Mouse (Mus musculus): ENCODE measurements around the gene Gramd1b.

Gene Gramd1b

GRCm38 (mm10) chr9:40397036-40397435, 134.1 kb downstream of the Gramd1b start:
- peak; percentile 84 for DNase-seq

GRCm38 (mm10) chr9:40396171-40396570, 135.0 kb downstream of the Gramd1b start:
- no peak for DNase-seq

- DNase-seq, result peak; percentile 90
Measured at GRCm38 (mm10) chr9:40391852-40392695, 139.1 kb downstream of the Gramd1b start.

GRCm38 (mm10) chr9:40391359-40391758, 139.8 kb downstream of the Gramd1b start:
- DNase-seq, result no peak

GRCm38 (mm10) chr9:40390904-40391303, 140.3 kb downstream of the Gramd1b start:
- DNase-seq, result peak; percentile 65

GRCm38 (mm10) chr9:40390396-40390760, 140.8 kb downstream of the Gramd1b start:
- no peak for DNase-seq

GRCm38 (mm10) chr9:40389669-40390395, 141.4 kb downstream of the Gramd1b start:
- DNase-seq, result no peak

- no peak for DNase-seq
Measured at GRCm38 (mm10) chr9:40389175-40389574, 142.0 kb downstream of the Gramd1b start.

GRCm38 (mm10) chr9:40384781-40385180, 146.4 kb downstream of the Gramd1b start:
- DNase-seq, result no peak

- no peak for DNase-seq
Measured at GRCm38 (mm10) chr9:40382508-40382907, 148.7 kb downstream of the Gramd1b start.

- DNase-seq, result peak; percentile 76
Measured at GRCm38 (mm10) chr9:40381416-40382411, 149.5 kb downstream of the Gramd1b start.

- no peak for DNase-seq
Measured at GRCm38 (mm10) chr9:40376711-40377410, 154.3 kb downstream of the Gramd1b start.

GRCm38 (mm10) chr9:40376139-40376541, 155.0 kb downstream of the Gramd1b start:
- DNase-seq, result peak; percentile 85

GRCm38 (mm10) chr9:40375518-40375917, 155.7 kb downstream of the Gramd1b start:
- no peak for DNase-seq

- peak; percentile 52 for DNase-seq
Measured at GRCm38 (mm10) chr9:40374992-40375391, 156.2 kb downstream of the Gramd1b start.

GRCm38 (mm10) chr9:40374533-40374971, 156.6 kb downstream of the Gramd1b start:
- DNase-seq, result no peak

- no peak for DNase-seq
Measured at GRCm38 (mm10) chr9:40374052-40374451, 157.1 kb downstream of the Gramd1b start.

- no peak for DNase-seq
Measured at GRCm38 (mm10) chr9:40370151-40370550, 161.0 kb downstream of the Gramd1b start.

GRCm38 (mm10) chr9:40366795-40367194, 164.4 kb downstream of the Gramd1b start:
- DNase-seq, result no peak

- peak; percentile 31 for DNase-seq
Measured at GRCm38 (mm10) chr9:40364312-40364711, 166.9 kb downstream of the Gramd1b start.

- DNase-seq, result no peak
Measured at GRCm38 (mm10) chr9:40361970-40362369, 169.2 kb downstream of the Gramd1b start.

- peak; percentile 60 for DNase-seq
Measured at GRCm38 (mm10) chr9:40358408-40358896, 172.7 kb downstream of the Gramd1b start.

All from right cerebral cortex, adult 18-20 months (tissue).